In the genomic region with DNA sequence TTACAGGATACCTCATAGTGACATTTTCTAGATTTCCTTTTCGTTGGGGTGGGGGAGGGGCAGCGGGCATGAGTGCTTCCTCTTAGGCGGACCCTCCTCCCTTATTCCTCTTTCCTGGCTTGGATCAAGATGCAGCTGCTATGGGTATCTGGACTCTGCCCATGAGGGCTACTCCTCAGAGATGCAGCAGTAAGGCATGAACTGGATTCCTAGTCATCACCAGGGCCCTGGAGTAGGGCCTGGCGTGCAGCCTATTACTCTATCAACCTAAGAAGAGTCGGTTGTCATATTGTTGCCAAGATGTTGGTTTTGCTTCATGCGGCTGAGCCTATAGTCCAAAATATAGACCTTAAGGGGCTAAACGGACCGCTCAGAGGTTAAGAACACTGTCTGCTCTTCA, we compare ENCODE assay signal across 8 mouse cellular contexts. TPM values are rescaled to one million over a fixed set of nuclear protein-coding genes. Genes with fewer than 3 reads are reported as not detected.
A peak's percentile ranks its signal among the peaks of the same experiment; 100 is the strongest.
DNase-seq lines count a peak whose midpoint lies in the region; ATAC-seq lines count a peak whose summit lies in the region.

No protein-coding gene starts in this region.

- intact Hi-C loops in left cerebral cortex, postnatal 4 days (cut with DNase I): loop anchor here (5.0 kb wide), 1 partner anchor 188 kb away; no protein-coding TSS in a partner anchor
- intact Hi-C loops in left cerebral cortex, postnatal 10 days (cut with DNase I): loop anchor here (5.0 kb wide), 1 partner anchor 188 kb away; no protein-coding TSS in a partner anchor

- peaks cover 3% of the 10 kb centered on the region; the same call in 1 of the 2 replicates for H3K4me1 ChIP-seq in embryonic facial prominence, embryonic 11.5 days (ENCODE audit: control insufficient read depth, insufficient read depth, low read length)
- peaks cover 20% of the 10 kb centered on the region for H3K4me1 ChIP-seq in intestine, embryonic 15.5 days (replicated peaks)
- peaks cover 34% of the 10 kb centered on the region for H3K4me1 ChIP-seq in neural tube, embryonic 13.5 days (replicated peaks)

- peak overlapping the region; percentile 25 for H3K4me3 ChIP-seq in embryonic facial prominence, embryonic 11.5 days (ENCODE audit: low read depth, low read length)
- H3K4me3 ChIP-seq in intestine, embryonic 15.5 days (replicated peaks): peak overlapping the region; percentile 35; the same call in 1 of the 2 replicates
- peak overlapping the region; percentile 41 for H3K4me3 ChIP-seq in neural tube, embryonic 13.5 days

- no peaks in the 10 kb centered on the region for H3K36me3 ChIP-seq in embryonic facial prominence, embryonic 11.5 days (replicated peaks; ENCODE audit: control insufficient read depth, insufficient read depth, low read depth, low read length)
- H3K36me3 ChIP-seq in intestine, embryonic 15.5 days: no peaks in the 10 kb centered on the region
- no peaks in the 10 kb centered on the region for H3K36me3 ChIP-seq in neural tube, embryonic 13.5 days

- no peaks in the 10 kb centered on the region for H3K27me3 ChIP-seq in embryonic facial prominence, embryonic 11.5 days (ENCODE audit: control insufficient read depth, insufficient read depth, low read length)
- no peaks in the 10 kb centered on the region for H3K27me3 ChIP-seq in intestine, embryonic 15.5 days (replicated peaks)
- H3K27me3 ChIP-seq in neural tube, embryonic 13.5 days: no peaks in the 10 kb centered on the region

- H3K27ac ChIP-seq in embryonic facial prominence, embryonic 11.5 days (replicated peaks; ENCODE audit: low read depth, low read length): no peak overlapping the region
- H3K27ac ChIP-seq in intestine, embryonic 15.5 days: no peak overlapping the region
- H3K27ac ChIP-seq in neural tube, embryonic 13.5 days (replicated peaks): peak overlapping the region; percentile 76

- 0 out of 2 replicates have a peak, but pooled peaks have one; percentile 34 for ATAC-seq in embryonic facial prominence, embryonic 11.5 days (replicated peaks; ENCODE audit: insufficient number of reproducible peaks, low FRiP score, low TSS enrichment, low read depth)
- ATAC-seq in intestine, embryonic 15.5 days: no peak
- peak; percentile 41; the same call in 1 of the 2 replicates for ATAC-seq in neural tube, embryonic 13.5 days (ENCODE audit: low read depth)
- ATAC-seq in erythroid progenitor cell, adult 5-6 weeks (replicated peaks; ENCODE audit: low FRiP score, poor library complexity, severe bottlenecking): no peak

- WGBS in embryonic facial prominence, embryonic 11.5 days: 39% methylated on average over 8 of the region's 8 CpGs
- 45% methylated on average over 8 of the region's 8 CpGs for WGBS in intestine, embryonic 15.5 days
- 42% methylated on average over 8 of the region's 8 CpGs for WGBS in neural tube, embryonic 13.5 days

- no peak overlapping the region; the same call in 1 of the 2 replicates for H3K9ac ChIP-seq in embryonic facial prominence, embryonic 11.5 days (replicated peaks; ENCODE audit: low read length)
- H3K9ac ChIP-seq in intestine, embryonic 15.5 days: 0 out of 2 replicates have a peak overlapping the region, but pooled peaks have one; percentile 23
- peak overlapping the region; percentile 66 for H3K9ac ChIP-seq in neural tube, embryonic 13.5 days

- H3K9me3 ChIP-seq in embryonic facial prominence, embryonic 11.5 days (replicated peaks; ENCODE audit: control insufficient read depth, low read length): no peaks in the 10 kb centered on the region
- no peaks in the 10 kb centered on the region for H3K9me3 ChIP-seq in intestine, embryonic 15.5 days
- H3K9me3 ChIP-seq in neural tube, embryonic 13.5 days: no peaks in the 10 kb centered on the region

- peak; percentile 26 for DNase-seq in left cerebral cortex, postnatal 4 days
- DNase-seq in left cerebral cortex, postnatal 10 days (ENCODE audit: extremely low spot score in 1 of 2, low spot score in 2 of 2): no peak
- no peak for DNase-seq in embryonic facial prominence, embryonic 11.5 days (ENCODE audit: low spot score)
- DNase-seq in ovary, adult 18-20 months (ENCODE audit: low spot score): no peak
- no peak for DNase-seq in urinary bladder, postnatal 36 days (ENCODE audit: low spot score in 2 of 2)

- peak overlapping the region; percentile 40 for H3K4me2 ChIP-seq in embryonic facial prominence, embryonic 11.5 days (ENCODE audit: low read depth, low read length)
- H3K4me2 ChIP-seq in intestine, embryonic 15.5 days (replicated peaks): peak overlapping the region; percentile 74
- H3K4me2 ChIP-seq in neural tube, embryonic 13.5 days: peak overlapping the region; percentile 61

RNA-seq across cellular contexts. Expression of a gene that starts 27.3 kb away (rescaled TPM):
- total RNA-seq in left cerebral cortex, postnatal 4 days (2021): 100 to 1,000 TPM; 249 to 250 TPM
- total RNA-seq in left cerebral cortex, postnatal 10 days (2021): 100 to 1,000 TPM; 246 TPM
- 381 and 407 TPM in 2 replicates for polyA plus RNA-seq in embryonic facial prominence, embryonic 11.5 days (2014; fragmentation: Nextera tagmentation; extraction: Ambion mirVana)
- 544 and 685 TPM in 2 replicates for polyA plus RNA-seq in intestine, embryonic 15.5 days (2015; fragmentation: Nextera tagmentation; extraction: Ambion mirVana)
- polyA plus RNA-seq in neural tube, embryonic 13.5 days (2015; fragmentation: Nextera tagmentation; extraction: Ambion mirVana): 455 and 475 TPM in 2 replicates
- total RNA-seq in erythroid progenitor cell, adult 5-6 weeks (2015; ENCODE audit: low replicate concordance): 44.9 and 71.7 TPM in 2 replicates
- total RNA-seq in erythroid progenitor cell, adult 5-6 weeks (2017; ENCODE audit: low replicate concordance): 7.3 and 18.0 TPM in 2 replicates

Comparison
In these comparisons a context has a peak if more than half of its experiments do, and no peak if none do; other contexts are left out.
1. ATAC-seq: peak in embryonic facial prominence, embryonic 11.5 days (single experiment) and neural tube, embryonic 13.5 days (single experiment); none in intestine, embryonic 15.5 days (single experiment) and erythroid progenitor cell, adult 5-6 weeks (single experiment).
2. Peak in every context shown above with its lines, with median percentiles within 50 percentile points of each other: H3K4me2 ChIP-seq and H3K4me3 ChIP-seq.